Mouse (Mus musculus): Measurements from ENCODE around the gene Haus3.

GRCm38 (mm10) chr5:34196423-34196822 is 27.1 kb upstream of the Haus3 start:
- TF ChIP-seq CTCF (IDR thresholded peaks at IDR 0.05; ENCODE audit: control insufficient read depth, insufficient read depth, insufficient replicate concordance, low read depth, low read length) (no peak), POLR2A (IDR thresholded peaks at IDR 0.05; ENCODE audit: control insufficient read depth, low read depth, low read length) (no peak)
